Mouse (Mus musculus) 3T3-L1 (cell line): ENCODE measurements around the gene Spata21.

Experiments
- DNase-seq: peaks from one replicate; pipeline ENCODE4 v3.0.0-alpha.2; 2015; ENCODE audit warnings: low read depth, low spot score

Gene Spata21

GRCm38 (mm10) chr4:141088033-141088432 lies at the start of gene Spata21:
Gene Spata21 (plus strand): TSS chr4:141088333.
- DNase-seq, result no peak

GRCm38 (mm10) chr4:141041117-141041516 lies 47.0 kb upstream of the Spata21 start:
- DNase-seq, result no peak

- DNase-seq, result peak; percentile 43
These were observed 43.3 kb upstream of the Spata21 start for GRCm38 (mm10) chr4:141044816-141045215.

GRCm38 (mm10) chr4:141048810-141049475 lies 39.2 kb upstream of the Spata21 start:
- no peak for DNase-seq

GRCm38 (mm10) chr4:141049476-141049835 lies 38.7 kb upstream of the Spata21 start:
- no peak for DNase-seq

- no peak for DNase-seq
These were observed 35.7 kb upstream of the Spata21 start for GRCm38 (mm10) chr4:141052442-141052841.

GRCm38 (mm10) chr4:141053138-141053537 lies 35.0 kb upstream of the Spata21 start:
- DNase-seq, result no peak

GRCm38 (mm10) chr4:141053568-141054161 lies 34.5 kb upstream of the Spata21 start:
- DNase-seq, result no peak

GRCm38 (mm10) chr4:141056970-141057369 lies 31.2 kb upstream of the Spata21 start:
- no peak for DNase-seq

- DNase-seq, result no peak
These were observed 29.3 kb upstream of the Spata21 start for GRCm38 (mm10) chr4:141058835-141059234.

GRCm38 (mm10) chr4:141059616-141060425 lies 28.3 kb upstream of the Spata21 start:
- peak; percentile 69 for DNase-seq

- DNase-seq, result peak; percentile 96
These were observed 27.5 kb upstream of the Spata21 start, which contains the start of gene Crocc for GRCm38 (mm10) chr4:141060426-141061301. Gene Crocc (minus strand): TSS chr4:141060550.

GRCm38 (mm10) chr4:141064104-141064659 lies 24.0 kb upstream of the Spata21 start:
- DNase-seq, result no peak

- DNase-seq, result peak; percentile 93
These were observed 23.0 kb upstream of the Spata21 start for GRCm38 (mm10) chr4:141065123-141065522.

- no peak for DNase-seq
These were observed 21.2 kb upstream of the Spata21 start for GRCm38 (mm10) chr4:141066709-141067515.

- no peak for DNase-seq
These were observed 20.6 kb upstream of the Spata21 start for GRCm38 (mm10) chr4:141067516-141068046.

GRCm38 (mm10) chr4:141068655-141069054 lies 19.5 kb upstream of the Spata21 start:
- no peak for DNase-seq

GRCm38 (mm10) chr4:141069731-141070130 lies 18.4 kb upstream of the Spata21 start:
- DNase-seq, result peak; percentile 32

GRCm38 (mm10) chr4:141072502-141072901 lies 15.6 kb upstream of the Spata21 start:
- DNase-seq, result no peak

GRCm38 (mm10) chr4:141073661-141074060 lies 14.5 kb upstream of the Spata21 start:
- DNase-seq, result peak; percentile 79
